Mouse (Mus musculus): Measurements from ENCODE around the gene Afp. TPM values are rescaled to one million over a fixed set of nuclear protein-coding genes. Genes with fewer than 3 reads are reported as not detected.

The Afp gene
- polyA plus RNA-seq, 1 experiment from 2014 or later, result 1.6 TPM

- TF ChIP-seq EP300 (IDR thresholded peaks at IDR 0.05) (no peak), CTCF (IDR thresholded peaks at IDR 0.05) (no peak)
- Histone ChIP-seq H3K4me2 (replicated peaks; ENCODE audit: low read depth, low read length) (no peak overlapping the region), H3K27ac (ENCODE audit: low read length) (no peak overlapping the region), H3K27me3 (replicated peaks; ENCODE audit: insufficient read depth, low read length) (no peaks in the 10 kb centered on the region), H3K9ac (replicated peaks; ENCODE audit: low read depth) (no peak overlapping the region), H3K36me3 (ENCODE audit: insufficient read depth, low read length) (no peaks in the 10 kb centered on the region), H3K4me1 (ENCODE audit: insufficient read depth, low read depth, low read length) (no peaks in the 10 kb centered on the region), H3K4me3 (ENCODE audit: low read depth, low read length) (no peak overlapping the region), H3K9me3 (ENCODE audit: low read length) (no peaks in the 10 kb centered on the region)
- ATAC-seq (no peak), DNase-seq (ENCODE audit: low spot score) (no peak)
- WGBS, result 54% methylated on average over 7 of the region's 7 CpGs
Observed at GRCm38 (mm10) chr5:90499509-90499908, 9.0 kb downstream of the Afp start.

GRCm38 (mm10) chr5:90500714-90501113 lies 10.2 kb downstream of the Afp start:
- Histone ChIP-seq H3K36me3 (ENCODE audit: insufficient read depth, low read length) (no peaks in the 10 kb centered on the region), H3K4me3 (ENCODE audit: low read depth, low read length) (no peak overlapping the region), H3K27ac (ENCODE audit: low read length) (no peak overlapping the region), H3K27me3 (replicated peaks; ENCODE audit: insufficient read depth, low read length) (no peaks in the 10 kb centered on the region), H3K9me3 (ENCODE audit: low read length) (no peaks in the 10 kb centered on the region), H3K4me2 (replicated peaks; ENCODE audit: low read depth, low read length) (no peak overlapping the region), H3K4me1 (ENCODE audit: insufficient read depth, low read depth, low read length) (no peaks in the 10 kb centered on the region), H3K9ac (replicated peaks; ENCODE audit: low read depth) (no peak overlapping the region)
- ATAC-seq, result no peak
- TF ChIP-seq EP300 (IDR thresholded peaks at IDR 0.05) (no peak), CTCF (IDR thresholded peaks at IDR 0.05) (peak; percentile 90)
- peak; percentile 51 for DNase-seq (ENCODE audit: low spot score)
- 2% methylated on average over 6 of the region's 6 CpGs for WGBS

GRCm38 (mm10) chr5:90501752-90502151 lies 11.2 kb downstream of the Afp start:
- 81% methylated on average over 5 of the region's 5 CpGs for WGBS

GRCm38 (mm10) chr5:90504742-90505141 lies 14.2 kb downstream of the Afp start:
- Histone ChIP-seq H3K27me3 (replicated peaks; ENCODE audit: insufficient read depth, low read length) (no peaks in the 10 kb centered on the region), H3K4me2 (replicated peaks; ENCODE audit: low read depth, low read length) (no peak overlapping the region), H3K4me1 (ENCODE audit: insufficient read depth, low read depth, low read length) (no peaks in the 10 kb centered on the region), H3K9me3 (ENCODE audit: low read length) (no peaks in the 10 kb centered on the region), H3K4me3 (ENCODE audit: low read depth, low read length) (no peak overlapping the region), H3K27ac (ENCODE audit: low read length) (no peak overlapping the region), H3K36me3 (ENCODE audit: insufficient read depth, low read length) (no peaks in the 10 kb centered on the region), H3K9ac (replicated peaks; ENCODE audit: low read depth) (no peak overlapping the region)
- WGBS, result 57% methylated on average over 11 of the region's 11 CpGs
- TF ChIP-seq EP300 (IDR thresholded peaks at IDR 0.05), result no peak
- no peak for TF ChIP-seq CTCF (IDR thresholded peaks at IDR 0.05)
- no peak for ATAC-seq
- DNase-seq (ENCODE audit: low spot score), result no peak

More at GRCm38 (mm10) chr5:90501752-90502151, 11.2 kb downstream of the Afp start:
- Histone ChIP-seq H3K9ac (replicated peaks; ENCODE audit: low read depth) (no peak overlapping the region), H3K9me3 (ENCODE audit: low read length) (no peaks in the 10 kb centered on the region), H3K4me1 (ENCODE audit: insufficient read depth, low read depth, low read length) (no peaks in the 10 kb centered on the region), H3K27ac (ENCODE audit: low read length) (no peak overlapping the region), H3K4me3 (ENCODE audit: low read depth, low read length) (no peak overlapping the region), H3K27me3 (replicated peaks; ENCODE audit: insufficient read depth, low read length) (no peaks in the 10 kb centered on the region), H3K36me3 (ENCODE audit: insufficient read depth, low read length) (no peaks in the 10 kb centered on the region), H3K4me2 (replicated peaks; ENCODE audit: low read depth, low read length) (no peak overlapping the region)
- TF ChIP-seq CTCF (IDR thresholded peaks at IDR 0.05) (no peak), EP300 (IDR thresholded peaks at IDR 0.05) (no peak)
- DNase-seq (ENCODE audit: low spot score) (no peak), ATAC-seq (no peak)

- DNase-seq (ENCODE audit: low spot score), result no peak
- no peak overlapping the region for H3K27ac ChIP-seq (ENCODE audit: low read length)
- TF ChIP-seq CTCF (IDR thresholded peaks at IDR 0.05) (no peak), EP300 (IDR thresholded peaks at IDR 0.05) (no peak)
- H3K36me3 ChIP-seq (ENCODE audit: insufficient read depth, low read length), result no peaks in the 10 kb centered on the region
- H3K4me3 ChIP-seq (ENCODE audit: low read depth, low read length), result no peak overlapping the region
- WGBS, result 63% methylated on average over 2 of the region's 2 CpGs
- H3K9ac ChIP-seq (replicated peaks; ENCODE audit: low read depth), result no peak overlapping the region
- no peak for ATAC-seq
- H3K4me2 ChIP-seq (replicated peaks; ENCODE audit: low read depth, low read length), result no peak overlapping the region
- no peaks in the 10 kb centered on the region for H3K4me1 ChIP-seq (ENCODE audit: insufficient read depth, low read depth, low read length)
- no peaks in the 10 kb centered on the region for H3K9me3 ChIP-seq (ENCODE audit: low read length)
- no peaks in the 10 kb centered on the region for H3K27me3 ChIP-seq (replicated peaks; ENCODE audit: insufficient read depth, low read length)
Observed at GRCm38 (mm10) chr5:90506507-90506906, 16.0 kb downstream of the Afp start.

GRCm38 (mm10) chr5:90507411-90507949 lies 16.9 kb downstream of the Afp start:
- no peak overlapping the region for H3K27ac ChIP-seq (ENCODE audit: low read length)
- H3K4me3 ChIP-seq (ENCODE audit: low read depth, low read length), result no peak overlapping the region
- TF ChIP-seq EP300 (IDR thresholded peaks at IDR 0.05) (no peak), CTCF (IDR thresholded peaks at IDR 0.05) (no peak)
- no peak overlapping the region for H3K9ac ChIP-seq (replicated peaks; ENCODE audit: low read depth)
- H3K4me2 ChIP-seq (replicated peaks; ENCODE audit: low read depth, low read length), result no peak overlapping the region
- no peaks in the 10 kb centered on the region for H3K36me3 ChIP-seq (ENCODE audit: insufficient read depth, low read length)
- no peaks in the 10 kb centered on the region for H3K9me3 ChIP-seq (ENCODE audit: low read length)
- DNase-seq (ENCODE audit: low spot score), result no peak
- no peak for ATAC-seq
- no peaks in the 10 kb centered on the region for H3K27me3 ChIP-seq (replicated peaks; ENCODE audit: insufficient read depth, low read length)
- 65% methylated on average over 13 of the region's 13 CpGs for whole genome bisulfite sequencing
- no peaks in the 10 kb centered on the region for H3K4me1 ChIP-seq (ENCODE audit: insufficient read depth, low read depth, low read length)
